Mouse (Mus musculus) bone marrow macrophage, adult 2 months (primary cell): ENCODE data around the gene Lgi4.

ENCODE experiments used
- CTCF ChIP-seq: IDR thresholded peaks from 2 replicates; pipeline ENCODE4 v1.5.1; 2012; ENCODE audit warnings: low read depth, mild to moderate bottlenecking, low read length, moderate library complexity
- POLR2A ChIP-seq: IDR thresholded peaks from 2 replicates; pipeline ENCODE4 v1.6.1; 2012; ENCODE audit warnings: mild to moderate bottlenecking, low read depth, low read length, borderline replicate concordance

GRCm38 (mm10) chr7:31098697-31099611, 39.8 kb downstream of the Lgi4 start:
- peak; percentile 23; the same call in 1 of the 2 replicates for TF ChIP-seq CTCF
- TF ChIP-seq POLR2A, result no peak
